Mouse (Mus musculus): ENCODE measurements around the gene Qk. TPM values are rescaled to one million over a fixed set of nuclear protein-coding genes. Genes with fewer than 3 reads are reported as not detected.

Gene Qk
- total RNA-seq, 2 experiments from 2014 or later, result 209 to 220 TPM

DNA sequence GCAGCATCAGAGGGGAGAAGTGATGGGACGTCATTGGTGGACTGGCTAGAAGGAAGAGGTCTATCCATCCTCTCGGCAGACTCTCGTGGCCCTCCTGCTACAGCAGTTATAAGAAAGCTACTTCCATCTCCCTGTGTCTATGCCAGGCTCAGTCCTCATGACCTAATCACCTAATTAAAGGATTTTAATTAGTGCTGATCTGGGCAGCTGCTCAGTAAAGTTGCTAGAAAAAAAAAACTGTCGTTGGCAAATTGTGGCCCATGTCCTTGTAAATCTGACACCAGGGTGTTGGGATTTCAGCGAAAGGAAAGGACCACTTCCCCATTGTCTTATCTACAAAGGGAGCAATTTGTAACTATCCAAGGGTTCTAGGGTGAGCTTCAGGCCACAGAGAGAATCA, 142.6 kb downstream of the Qk start:
- DNase-seq, result no peak
- intact Hi-C loops (cut with DNase I; ENCODE audit: low total_unique reads), result no loop called here

DNA sequence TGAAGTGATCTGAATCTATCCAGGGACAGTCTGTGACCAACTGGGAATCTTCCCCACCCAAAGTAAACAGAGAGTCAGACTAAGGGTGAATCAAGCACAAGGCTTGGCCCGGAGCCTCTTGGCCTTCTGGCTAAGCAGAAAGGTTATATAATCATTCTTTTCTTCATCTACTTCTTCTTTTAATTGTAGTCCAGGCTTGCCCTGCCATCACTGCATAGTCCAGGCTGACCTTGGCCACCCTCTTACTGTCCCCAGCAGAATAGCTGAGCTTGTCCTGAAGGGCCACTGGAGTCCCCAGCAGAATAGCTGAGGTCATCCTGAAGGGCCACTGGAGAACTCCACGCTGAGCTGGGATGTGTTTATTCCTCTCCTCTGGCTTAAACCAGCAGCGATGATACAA, 158.4 kb downstream of the Qk start:
- DNase-seq, result no peak
- intact Hi-C loops (cut with DNase I; ENCODE audit: low total_unique reads), result no loop called here

DNA sequence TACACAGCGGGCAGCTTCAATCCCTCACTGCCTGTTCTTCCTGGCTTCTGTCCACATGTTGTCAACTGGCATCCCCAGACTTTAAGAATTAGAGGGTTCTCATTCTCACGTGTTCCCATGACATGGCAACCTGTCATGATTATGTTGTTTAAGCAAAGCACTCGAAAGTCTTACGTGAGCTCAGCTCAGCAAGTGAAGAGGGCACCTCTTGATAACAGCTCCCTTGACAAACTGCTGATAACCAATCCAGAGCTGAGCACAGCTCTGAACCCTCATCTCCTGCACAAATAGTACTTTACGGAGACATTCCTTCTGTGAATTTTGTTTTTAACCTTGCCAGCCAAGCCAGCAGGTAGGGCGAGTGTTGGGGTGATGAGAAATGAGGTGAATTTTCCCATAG, 159.2 kb downstream of the Qk start:
- intact Hi-C loops (cut with DNase I; ENCODE audit: low total_unique reads), result no loop called here
- no peak for DNase-seq

DNA sequence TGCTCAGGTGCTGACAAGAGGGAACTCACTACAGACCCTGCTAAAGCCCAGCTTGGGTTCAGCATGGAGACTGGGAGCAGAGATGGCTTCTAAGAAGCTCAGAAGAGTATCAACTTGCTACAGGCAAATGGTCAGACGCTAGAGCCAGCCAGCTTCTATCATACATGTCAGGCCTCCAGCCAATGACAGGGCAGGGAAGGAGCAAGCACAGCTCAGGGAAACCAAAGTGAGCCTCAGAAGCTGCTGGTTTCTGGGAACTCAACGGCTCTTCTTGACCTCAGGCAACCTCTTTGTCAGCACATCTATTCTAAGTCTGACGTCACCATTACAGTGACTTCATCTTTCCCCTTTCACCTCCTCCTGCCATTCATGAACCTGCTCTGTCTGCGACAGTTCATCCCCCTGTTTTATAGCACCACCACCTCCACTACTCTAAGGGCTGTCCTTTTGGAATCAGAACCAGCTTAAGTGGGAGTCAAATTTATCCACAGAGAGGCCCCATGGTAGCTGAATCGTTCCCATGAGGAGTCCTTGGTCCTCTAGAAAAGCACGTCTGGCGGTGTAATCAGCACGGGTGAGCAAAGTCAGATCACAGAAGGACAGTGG, 166.7 kb downstream of the Qk start:
- DNase-seq, result no peak
- intact Hi-C loops (cut with DNase I; ENCODE audit: low total_unique reads), result no loop called here
